Mouse (Mus musculus) macrophage (primary cell): ENCODE results near the gene Tnfrsf1b. TPM values are rescaled to one million over a fixed set of nuclear protein-coding genes. Genes with fewer than 3 reads are reported as not detected.

Source experiments
- polyA plus RNA-seq: library from polyadenylated mRNA; stranded (reverse); fragments of 250-400 nt; gene quantifications from 3 replicates; pipeline ENCODE4 v1.2.4, GENCODE M21; 2018; ENCODE audit warnings: inconsistent platforms

The Tnfrsf1b gene
- polyA plus RNA-seq, 1 experiment from 2014 or later: 207 TPM

Other genes starting within 250 kb of the Tnfrsf1b start
- 28.8 to 76.6 TPM (median 37.9 TPM) in 3 replicates for gene Vps13d, start 51.9 kb downstream of the Tnfrsf1b start, polyA plus RNA-seq
- gene Tnfrsf8, start 68.3 kb upstream of the Tnfrsf1b start, polyA plus RNA-seq: 0.25 to 0.66 TPM (median 0.59 TPM) in 3 replicates